Mouse (Mus musculus): ENCODE measurements around the gene Mesd. TPM values are rescaled to one million over a fixed set of nuclear protein-coding genes. Genes with fewer than 3 reads are reported as not detected.

The Mesd gene
- 85.1 and 91.4 TPM in 2 replicates for polyA plus RNA-seq (2015; fragmentation: Nextera tagmentation; extraction: Ambion mirVana)

DNA sequence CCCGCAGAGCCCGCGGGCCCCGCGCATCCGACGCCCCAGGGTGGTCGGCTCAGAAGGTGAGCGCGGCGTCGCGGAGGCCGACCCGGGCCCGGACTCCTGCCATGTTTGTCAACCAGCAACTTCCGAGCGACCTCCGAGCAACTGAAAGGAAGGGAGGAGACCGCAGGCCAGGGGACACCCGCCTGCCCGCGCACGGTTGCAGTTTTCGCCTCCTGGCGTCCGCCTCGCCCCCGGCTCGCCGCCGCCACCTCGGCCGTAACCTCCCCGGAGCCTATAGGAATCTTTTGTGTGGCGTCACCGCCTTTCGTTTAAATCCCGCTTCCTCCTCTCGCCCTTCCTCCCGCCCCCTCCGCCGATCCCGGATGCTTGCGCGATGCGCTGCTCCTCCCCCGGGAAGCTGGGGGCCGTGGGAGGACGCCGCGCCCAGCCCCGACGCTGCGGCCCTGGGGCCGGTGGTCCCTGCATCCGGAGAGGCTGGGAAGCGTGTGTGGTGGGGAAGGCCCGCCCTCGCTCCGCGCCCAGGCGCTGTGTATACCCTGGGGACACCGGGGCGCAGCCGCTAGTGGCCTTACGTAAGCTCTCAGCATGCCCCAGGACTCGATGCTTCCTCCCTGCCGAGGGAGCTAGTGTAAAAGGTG, at the start of gene Mesd, which contains the start of gene Tlnrd1:
Mesd (plus strand) TSS at position 446 of the 638 bp plus-strand sequence.
Tlnrd1 (minus strand) TSS at position 285 of the 638 bp plus-strand sequence.

Other genes with a start within 250 kb of the Mesd start
- gene Il16, start 138.7 kb upstream of the Mesd start, polyA plus RNA-seq (2015; fragmentation: Nextera tagmentation; extraction: Ambion mirVana), result 1.6 TPM in 2 replicates
- 1.7 and 2.2 TPM in 2 replicates for gene Cfap161, start 89.6 kb upstream of the Mesd start, polyA plus RNA-seq (2015; fragmentation: Nextera tagmentation; extraction: Ambion mirVana)
- 11.5 and 13.4 TPM in 2 replicates for gene Tlnrd1, start 161 bp upstream of the Mesd start, polyA plus RNA-seq (2015; fragmentation: Nextera tagmentation; extraction: Ambion mirVana)
- 0.83 and 1.2 TPM in 2 replicates for gene Cemip, start 202.0 kb downstream of the Mesd start, polyA plus RNA-seq (2015; fragmentation: Nextera tagmentation; extraction: Ambion mirVana)

Data from neural tube, postnatal 0 days (tissue).